Mouse (Mus musculus) adrenal gland, adult (tissue): ENCODE data around the gene Wt1.

Experiments
- DNase-seq, 2 experiments: peaks; one replicate each; pipeline ENCODE4 v3.0.0; 2022 to 2023; ENCODE audit warnings: low spot score in 1 of 2; ENCODE audit not compliant: inconsistent age in 2 of 2

The Wt1 gene

DNA sequence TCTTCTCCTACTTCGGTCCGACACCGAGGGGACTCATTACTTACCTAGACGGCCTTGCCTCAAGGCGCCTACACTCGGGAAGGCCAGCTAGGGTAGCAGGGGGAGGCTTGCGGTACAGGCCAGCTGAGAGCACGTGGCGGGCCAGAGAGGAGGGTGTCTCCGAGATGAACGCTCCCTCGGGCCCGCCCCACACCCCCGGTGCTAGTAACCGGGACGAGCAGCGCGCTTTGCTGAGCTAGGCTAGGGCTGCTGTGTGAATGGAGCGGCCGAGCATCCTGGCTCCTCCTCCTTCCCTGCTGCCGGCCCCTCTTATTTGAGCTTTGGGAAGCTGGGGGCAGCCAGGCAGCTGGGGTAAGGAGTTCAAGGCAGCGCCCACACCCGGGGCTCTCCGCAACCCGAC is at the start of gene Wt1:
Gene Wt1, plus strand, starts transcription at position 251 of the 400 bp plus-strand sequence.
- DNase-seq = peak in 1 of 2 experiments; percentile 60

DNA sequence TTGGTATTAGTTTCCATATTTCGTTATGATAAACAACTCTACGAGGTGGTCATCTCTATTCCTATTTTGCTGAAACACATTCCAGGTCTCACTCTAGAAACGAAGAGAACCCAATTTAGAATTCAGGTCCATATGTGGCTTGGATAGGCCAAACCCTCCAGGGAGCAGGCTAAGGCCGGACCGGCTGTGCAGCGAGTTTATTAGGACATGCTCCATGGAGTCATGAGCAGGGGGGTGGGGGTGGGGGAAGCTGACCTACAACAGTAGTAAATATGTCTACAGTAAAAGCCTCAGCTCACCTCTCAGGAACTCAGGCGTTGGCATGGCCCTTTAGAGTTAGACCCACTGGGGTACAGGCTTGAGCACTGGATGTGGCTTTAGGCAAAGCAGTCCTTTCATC is 49.2 kb upstream of the Wt1 start:
- no peak for DNase-seq

DNA sequence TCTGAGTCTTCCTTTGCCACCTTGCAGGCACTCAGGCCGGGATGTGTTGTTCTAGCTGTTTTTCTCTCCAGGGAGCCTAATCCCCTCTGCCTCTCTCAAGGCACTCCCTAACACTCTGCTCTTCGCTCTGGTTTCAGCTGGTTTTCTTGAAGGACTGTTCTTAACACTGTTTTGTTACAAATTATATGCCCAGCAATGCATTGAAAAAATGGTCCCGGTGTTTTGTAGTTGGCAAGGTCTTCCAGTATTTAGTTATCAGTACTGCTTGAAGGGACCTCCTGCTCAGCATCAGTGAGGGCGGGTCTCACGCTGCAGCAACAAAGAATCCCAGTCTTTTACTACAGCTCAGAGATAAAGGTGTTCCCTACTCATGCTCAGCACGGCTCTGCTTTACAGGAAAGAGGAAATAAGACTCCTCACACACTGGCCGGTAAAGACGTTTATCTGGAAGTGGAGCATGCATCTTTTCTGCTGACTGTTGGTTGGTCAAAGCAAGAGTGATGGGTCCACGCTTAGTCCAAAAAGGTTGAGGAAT is 44.0 kb upstream of the Wt1 start:
- DNase-seq = no peak

DNA sequence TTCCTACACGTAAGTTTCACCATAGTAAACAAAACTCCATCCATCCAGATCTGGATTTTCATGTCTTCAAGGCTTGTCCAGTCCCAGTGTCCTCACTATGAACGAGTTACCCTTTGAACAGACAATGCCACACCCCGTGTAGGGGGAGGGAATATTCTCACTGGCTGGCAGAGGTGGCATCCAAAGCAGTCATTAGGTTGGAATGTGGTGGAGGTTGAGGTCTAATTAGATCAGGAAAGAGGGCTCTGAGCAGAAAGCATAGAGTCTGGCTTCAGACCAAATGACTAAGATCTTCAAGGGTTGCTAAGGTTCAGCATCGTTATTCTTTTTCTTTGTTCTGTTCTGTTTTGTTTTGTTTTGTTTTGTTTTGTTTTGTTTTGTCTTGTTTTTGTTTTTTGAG is 42.3 kb upstream of the Wt1 start:
- DNase-seq = no peak

DNA sequence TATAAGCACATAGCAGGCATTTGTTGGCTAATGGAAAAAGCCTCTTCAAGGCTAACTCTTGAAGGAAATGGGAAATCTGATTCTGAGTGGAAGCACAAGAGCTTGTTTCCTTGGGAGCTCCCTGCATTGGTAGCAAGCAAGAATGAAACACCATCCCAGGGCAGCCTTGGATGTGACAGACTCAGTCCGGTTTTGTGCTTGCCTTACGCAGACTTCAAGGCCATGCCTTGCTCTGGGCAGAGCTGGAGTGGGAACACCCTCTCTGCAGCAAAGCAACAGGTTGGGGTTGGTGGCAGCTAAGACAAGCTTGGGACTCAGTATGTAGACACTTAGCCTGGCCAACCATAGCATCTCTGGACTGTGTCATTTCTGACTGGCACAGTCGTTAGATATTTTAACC is 40.2 kb upstream of the Wt1 start:
- peak; percentile 40 to 69 for DNase-seq

DNA sequence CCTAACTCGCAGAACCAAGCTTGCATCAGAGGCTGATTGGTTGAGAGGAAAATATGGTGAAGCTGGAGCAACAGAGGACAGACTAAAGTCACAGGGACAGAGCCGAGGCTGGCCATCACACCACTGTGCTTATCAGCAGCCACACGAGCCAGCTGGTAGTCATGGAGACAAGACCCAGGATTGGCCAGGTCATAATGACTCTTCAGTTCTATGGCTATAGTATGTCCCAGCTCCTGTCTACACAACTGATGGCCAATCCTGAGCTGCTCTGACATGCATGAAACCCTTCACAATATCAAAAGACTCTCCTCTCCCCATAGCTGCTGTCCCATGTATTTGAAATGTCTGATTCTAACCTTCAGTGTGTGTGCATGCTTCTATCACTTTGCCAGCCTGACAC is 38.3 kb upstream of the Wt1 start:
- DNase-seq = no peak

DNA sequence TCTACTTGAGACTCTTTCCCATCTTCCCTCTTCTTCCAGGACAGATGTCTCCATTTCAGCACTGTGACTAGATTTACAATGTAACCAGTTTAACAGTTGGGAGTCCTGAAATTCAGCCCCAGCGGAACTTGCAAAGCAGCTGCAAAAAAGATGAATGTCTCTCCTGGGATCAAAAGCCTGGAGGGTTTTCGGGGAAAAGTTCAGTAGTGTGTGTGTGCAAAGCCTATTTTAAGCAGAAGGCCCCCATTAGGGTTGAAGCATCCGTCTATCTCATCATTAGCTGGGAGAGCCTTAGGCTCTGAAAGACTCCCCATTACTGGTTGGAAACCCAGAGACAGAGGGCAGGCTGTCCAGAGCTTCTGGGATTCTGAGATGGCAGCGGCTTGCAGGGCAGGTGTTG is 37.2 kb upstream of the Wt1 start:
- no peak for DNase-seq

DNA sequence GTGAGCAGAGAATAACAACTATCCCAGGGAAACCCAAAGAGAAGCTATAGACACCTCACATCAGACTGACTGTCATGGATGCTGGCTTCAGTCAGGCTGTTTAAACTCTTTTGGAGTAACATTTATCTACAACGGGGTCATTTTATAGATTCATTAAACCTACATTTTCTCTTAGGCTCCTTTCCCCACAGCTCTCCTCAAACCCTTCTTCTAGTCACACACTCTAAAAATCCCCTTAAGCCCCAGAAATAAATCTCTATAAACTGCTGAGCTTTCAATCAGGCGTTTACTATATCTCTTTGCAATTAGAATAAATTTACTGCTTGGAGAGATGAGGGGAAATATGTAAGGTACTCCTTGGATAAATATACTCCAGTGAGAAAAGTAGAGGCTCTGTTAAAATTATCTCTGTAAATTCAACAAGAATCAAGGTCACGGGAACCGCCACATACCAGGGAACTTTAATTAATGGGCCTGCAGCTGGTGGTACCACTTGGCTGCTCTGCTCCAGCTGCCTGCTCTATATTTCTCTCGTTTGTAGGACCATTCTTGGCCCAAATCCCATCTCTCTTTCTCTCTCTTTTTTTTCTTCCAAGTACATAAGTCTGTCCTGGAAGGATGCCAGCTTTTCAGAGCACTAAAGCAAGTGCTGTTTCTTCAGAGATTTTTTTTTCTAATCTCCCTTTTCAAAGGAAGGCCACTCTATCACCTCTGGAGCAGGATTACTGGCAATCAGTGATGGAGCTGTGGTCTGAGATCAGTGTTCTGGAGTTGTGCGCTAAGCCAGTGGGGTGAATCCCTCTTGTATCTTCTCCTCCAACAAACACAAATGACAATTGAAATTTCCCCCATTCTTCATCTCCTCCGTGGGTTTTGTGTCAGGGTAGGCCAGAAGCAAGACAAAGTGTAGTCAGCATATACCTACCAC is 36.5 kb upstream of the Wt1 start:
- peak in 1 of 2 experiments; percentile 45 for DNase-seq

DNA sequence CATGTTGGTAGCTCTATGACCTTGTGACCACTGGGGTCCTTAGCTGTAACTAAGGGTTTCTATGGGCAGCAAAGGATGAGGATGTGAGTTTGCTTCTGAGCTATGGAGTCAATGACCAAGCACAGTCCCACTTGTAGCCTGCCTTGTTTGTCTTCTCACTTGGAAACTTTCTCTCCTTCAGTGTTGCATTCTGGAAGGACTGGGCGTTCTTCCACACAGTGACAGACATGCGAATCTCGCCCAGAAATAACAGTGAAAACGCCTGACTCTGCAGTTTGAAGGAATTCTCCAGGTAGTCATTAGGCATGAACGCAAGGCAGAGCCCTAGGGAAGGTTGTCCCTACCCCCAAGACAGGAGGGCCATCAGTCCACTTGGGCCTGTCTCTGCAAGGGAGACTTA is 35.3 kb upstream of the Wt1 start:
- DNase-seq = peak in 1 of 2 experiments; percentile 39

DNA sequence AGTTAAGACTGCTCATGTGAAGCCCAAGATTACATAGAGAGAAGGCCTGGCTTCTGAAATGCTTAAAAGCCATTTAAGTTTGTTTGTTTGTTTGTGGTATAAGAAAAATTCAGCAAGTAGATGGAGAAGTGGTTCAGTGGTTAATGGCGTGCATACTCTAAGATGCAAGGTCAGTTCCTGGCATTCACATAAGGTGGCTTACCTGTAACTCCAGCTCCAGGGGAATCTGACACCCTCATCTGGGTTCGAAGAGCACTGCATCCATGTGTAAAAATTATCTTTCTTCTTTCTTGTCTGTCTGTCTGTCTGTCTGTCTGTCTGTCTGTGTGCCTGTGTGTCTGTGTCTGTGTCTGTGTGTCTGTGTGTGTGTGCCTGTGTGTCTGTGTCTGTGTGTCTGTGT is 34.6 kb upstream of the Wt1 start, which contains the start of gene Gm11060:
Gene Gm11060, plus strand, starts transcription at position 301 of the 400 bp plus-strand sequence.
- DNase-seq = no peak

DNA sequence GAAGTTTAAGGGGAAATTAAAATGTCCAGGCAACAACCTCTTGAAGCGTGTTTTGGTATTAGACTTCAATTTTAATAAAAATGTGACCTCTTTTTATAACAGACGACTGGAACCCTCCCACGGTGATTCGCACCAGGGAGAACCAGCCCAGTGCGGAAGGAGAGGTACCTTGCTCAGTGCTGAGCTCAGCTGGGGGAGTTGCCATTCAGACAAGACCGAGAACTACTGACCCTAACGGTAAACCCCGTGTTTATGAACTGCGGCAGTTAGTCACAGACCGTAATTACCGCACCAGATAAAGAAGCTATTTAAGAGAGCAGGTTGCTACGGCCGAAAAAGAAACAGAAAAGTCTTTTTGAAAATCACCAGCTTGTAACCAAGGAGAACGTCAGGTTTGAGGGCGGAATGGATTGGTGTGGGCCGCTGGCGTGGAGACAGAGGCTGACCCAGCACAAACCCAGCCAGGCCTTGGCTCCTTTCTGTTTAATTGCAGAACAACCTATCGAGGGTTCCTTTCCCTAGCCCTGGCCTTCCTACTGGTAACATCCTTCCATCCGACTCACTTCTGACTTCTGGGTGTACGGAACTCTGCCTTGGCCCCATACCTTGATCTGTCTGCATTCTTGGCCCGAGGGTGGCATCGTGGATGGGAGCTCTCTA is 28.9 kb upstream of the Wt1 start:
- no peak for DNase-seq

DNA sequence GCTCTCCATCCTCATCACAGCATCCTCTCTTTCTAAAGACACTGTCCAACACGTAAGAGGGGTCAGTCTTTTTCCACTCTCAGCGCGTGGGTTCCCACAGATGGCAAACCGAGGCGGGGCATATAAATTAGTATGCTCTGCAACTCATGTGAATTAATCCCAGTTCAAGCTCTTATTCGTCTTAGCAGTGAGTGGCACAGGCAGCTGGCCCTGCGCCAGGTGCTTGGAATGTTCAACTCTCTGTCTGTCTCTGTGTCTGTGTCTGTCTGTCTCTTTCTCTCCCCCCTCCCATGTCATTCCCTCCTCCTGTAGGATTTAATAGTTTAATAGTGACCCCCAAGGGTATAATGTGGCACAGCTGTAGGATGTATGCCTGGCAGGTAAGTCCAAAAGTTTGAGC is 26.9 kb upstream of the Wt1 start:
- no peak for DNase-seq

DNA sequence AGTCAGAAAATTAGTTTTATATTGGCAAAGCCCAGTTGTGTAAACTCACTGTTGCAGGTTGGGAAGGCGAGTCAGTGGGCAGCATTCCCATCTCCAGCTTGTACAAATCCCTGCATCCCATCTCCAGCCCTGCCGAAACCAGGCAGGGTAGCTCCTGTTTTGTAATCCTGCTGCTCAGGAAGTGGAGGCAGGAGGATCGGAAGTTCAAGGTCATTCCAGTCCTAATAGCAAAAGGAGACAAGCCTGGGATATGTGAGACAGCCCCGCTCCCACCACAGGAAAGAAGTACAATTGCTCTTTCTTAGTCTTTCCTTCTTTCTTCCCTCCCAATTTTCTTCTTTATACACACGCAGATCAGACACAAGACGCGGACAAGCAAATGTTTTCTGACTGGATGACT is 25.8 kb upstream of the Wt1 start:
- DNase-seq = no peak

DNA sequence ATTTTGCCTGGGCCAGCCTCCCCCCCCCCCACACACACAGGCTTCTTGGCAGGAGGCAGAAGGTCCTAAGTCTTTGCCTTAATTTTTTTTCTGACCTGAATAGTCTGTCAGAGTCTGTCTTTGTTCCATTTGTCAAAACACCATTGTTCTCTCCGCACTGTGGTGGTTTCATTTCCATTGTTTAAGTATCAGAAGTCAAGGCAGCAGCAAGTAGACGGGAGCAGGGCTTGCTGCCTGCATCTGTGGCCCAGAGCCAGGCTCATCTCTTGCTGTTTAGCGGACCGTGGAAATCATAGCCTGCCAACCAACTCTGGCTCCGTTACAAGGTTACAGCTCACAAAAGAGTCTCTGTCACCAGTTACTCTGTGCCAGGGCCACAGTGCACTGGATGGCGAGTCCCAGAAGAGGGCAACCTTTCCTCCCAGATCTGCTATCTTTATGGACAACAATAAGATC is 17.6 kb upstream of the Wt1 start:
- peak; percentile 87 to 95 for DNase-seq

DNA sequence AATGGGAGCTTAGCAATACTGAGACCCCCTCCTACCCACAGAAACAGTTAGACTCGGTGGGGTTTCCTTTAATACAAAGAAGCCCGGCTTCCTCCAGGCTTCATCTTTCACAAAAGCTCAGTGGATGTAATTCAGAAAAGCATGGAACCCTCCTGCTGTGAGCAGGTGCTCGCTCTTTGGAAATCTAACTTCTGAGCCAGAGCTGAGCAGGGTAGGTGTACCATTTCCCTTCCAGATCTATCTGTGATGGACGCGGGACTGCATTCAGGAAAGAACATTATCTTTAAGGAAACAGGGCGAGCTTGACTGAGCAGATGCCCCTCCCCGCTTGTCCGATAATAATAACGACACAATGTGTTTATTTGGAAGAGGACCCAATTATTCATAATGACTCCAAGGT is 12.3 kb upstream of the Wt1 start:
- DNase-seq = no peak

DNA sequence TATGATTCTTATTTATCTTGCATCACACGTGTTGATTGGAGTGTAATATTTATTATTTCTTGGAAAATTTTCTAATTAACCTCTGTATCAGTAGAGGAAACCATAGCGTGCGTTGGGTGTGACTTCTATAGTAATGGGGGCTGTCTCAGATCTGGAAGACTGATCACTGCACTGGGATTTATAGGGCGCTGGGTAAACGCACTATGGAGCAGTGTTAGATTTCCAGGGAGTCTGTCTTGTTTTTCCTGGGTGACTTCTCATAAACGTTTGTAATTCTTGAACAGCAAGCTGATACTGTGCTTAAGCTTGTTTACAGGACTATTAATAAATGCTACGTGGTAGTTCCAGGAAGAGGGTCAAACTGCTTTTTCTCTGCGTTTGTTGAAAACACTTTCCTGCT is 8.7 kb upstream of the Wt1 start:
- DNase-seq = no peak

DNA sequence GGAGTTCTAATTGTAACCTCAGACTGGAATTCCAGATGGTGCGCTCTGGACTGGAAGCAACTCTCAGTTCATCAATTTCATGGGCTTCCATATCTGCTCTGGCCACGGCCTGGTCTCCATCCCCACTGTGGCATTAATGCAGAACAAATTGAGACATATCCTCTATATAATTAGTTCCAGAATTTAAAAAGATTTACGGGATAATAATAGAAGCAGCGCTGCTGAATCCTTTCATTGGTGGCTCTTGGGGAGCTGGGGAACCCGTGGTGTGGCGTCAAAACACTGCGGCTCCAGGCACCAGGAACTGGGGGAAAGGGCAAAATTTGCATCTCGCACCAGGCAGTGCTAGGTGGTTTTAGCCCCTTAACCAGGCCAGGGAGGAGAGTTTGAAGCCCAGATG is 4.1 kb upstream of the Wt1 start:
- no peak for DNase-seq

DNA sequence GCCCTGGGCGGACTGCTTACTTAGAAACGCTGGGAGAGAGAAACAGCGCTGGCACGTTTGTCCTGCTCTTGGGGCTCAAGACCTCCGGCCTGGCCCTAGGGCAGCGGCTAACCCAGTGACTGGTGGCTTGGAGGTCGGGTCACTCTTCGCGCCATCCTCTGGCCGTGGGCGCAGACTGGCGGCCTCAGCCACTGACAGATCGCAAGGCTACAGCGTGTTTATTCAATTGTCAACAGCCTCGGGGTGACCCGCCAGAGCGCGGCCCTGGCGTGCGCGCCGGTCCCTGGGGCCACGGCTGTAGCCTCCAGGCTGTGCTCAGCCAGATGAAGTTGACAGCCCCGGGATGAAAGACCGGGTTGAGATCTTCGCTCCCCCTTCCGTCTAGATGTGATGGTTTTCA is 3.4 kb upstream of the Wt1 start:
- DNase-seq = peak in 1 of 2 experiments; percentile 54

DNA sequence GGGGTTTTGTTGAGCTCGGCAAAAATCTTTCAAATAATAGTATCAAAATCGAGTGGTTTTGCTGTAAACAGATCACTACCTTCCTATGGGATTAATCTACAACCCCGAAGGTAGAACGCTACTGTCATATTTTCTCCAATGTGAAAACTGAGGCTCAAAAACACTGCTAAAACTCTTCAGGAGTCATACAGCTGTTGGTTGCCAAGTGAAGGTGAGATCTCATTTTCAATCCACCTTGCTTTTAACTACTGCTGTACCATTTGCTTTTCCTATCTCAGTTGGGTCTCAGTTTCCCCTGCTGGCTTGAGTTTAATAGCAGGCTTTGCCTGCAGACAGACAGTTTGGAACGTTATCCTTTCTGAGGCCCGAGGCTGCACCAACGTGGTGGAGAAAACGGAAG is 2.9 kb upstream of the Wt1 start:
- DNase-seq = no peak

DNA sequence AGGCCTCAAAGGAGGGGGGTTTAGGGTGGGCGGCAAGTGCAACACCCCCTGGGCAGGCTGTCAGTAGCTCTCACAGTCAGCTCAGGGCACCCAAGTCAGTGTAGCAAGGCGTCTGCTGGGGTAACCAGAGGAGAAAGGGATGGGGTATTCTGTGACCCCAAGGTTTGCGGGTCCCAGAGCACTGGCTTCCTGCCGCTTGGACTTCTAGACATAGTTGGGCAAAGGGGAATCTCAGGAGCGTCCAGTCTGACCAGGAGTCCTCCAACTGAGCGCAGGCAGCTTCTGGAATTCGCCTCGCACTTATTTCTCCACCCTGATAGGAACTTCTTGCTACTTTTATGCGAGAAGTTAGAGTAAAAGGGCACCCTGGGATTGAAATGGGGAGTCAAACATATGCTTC is 2.4 kb upstream of the Wt1 start:
- no peak for DNase-seq

DNA sequence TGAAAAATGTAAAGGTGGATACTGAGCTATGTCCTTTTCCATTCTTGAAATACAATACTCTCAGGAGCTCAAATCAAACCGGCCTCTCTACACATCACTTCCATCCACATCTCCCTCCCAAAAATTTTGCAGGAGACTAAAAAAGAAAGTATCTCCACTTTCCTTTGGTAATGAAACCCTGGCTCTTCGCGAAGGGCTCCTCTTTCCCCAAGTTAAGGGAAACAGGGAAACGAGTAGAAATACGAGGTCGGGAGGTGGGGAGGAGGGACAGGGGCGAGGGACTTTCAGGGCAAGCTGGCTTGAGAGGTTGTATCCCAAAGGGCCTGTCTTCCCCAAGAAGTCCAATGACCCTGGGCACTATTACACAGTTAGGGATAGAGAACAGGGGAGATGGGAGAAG is 1.9 kb upstream of the Wt1 start:
- no peak for DNase-seq

DNA sequence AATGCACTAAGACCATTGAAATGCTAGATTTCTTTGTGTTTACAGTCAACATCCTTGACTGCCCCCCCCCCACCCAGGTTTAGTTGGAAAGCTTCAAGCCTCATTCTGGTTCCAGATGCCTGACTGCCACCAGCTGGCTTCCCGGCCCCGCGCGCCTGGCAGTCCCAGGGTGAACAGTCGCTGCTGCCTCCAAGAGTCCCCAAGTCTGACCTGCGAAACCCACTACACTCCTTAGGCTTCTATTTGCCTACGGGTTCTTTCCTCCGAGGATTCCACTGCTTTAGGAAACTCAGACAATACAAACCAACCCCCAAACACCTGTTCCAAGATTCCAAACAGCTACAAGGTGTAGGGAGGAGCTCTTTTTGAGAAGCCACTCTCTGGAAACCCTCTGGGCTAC is 1.1 kb upstream of the Wt1 start:
- no peak for DNase-seq
